Mouse (Mus musculus) kidney, postnatal 25 days (tissue): ENCODE results near the gene Ciao2a.
A peak's percentile ranks its signal among the peaks of the same experiment; 100 is the strongest.

Experiments
- DNase-seq, 2 experiments: peaks; one replicate each; pipeline ENCODE4 v3.0.0; 2021; ENCODE audit warnings: mixed read lengths in 2 of 2

Ciao2a gene

DNA sequence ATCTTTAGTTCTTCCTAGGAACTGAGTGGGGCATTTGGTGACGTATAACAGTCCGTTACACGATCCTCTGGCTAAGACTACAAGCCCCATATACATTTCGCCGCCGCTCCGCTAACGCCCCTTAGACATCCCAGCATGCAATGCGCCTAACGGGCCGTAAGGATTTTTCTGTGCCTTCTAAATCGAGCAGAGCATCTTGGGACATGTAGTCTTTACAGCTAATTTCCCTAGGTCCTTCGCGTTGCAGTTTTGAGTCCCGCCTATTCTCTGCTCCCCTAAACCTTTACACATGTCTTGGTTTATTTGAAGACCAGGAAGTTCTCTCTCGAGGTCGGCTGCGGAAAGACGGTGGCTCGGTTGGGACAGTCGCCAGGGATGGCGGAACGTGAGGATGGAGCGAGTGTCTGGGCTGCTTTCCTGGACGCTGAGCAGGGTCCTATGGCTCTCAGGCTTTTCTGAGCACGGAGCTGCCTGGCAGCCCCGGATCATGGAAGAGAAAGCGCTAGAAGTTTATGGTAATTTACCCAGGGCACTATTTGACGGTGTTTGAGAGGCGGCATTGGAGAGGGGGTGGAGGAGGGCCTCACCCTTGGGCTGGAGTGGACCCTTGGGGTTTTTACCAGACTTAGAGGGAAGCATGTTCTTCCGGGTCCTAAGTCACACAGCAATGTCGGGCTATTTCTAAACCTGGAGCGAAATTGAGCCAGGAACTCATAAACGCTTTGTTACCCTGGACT is at the start of gene Ciao2a, which contains the start of gene Snx1:
Ciao2a (plus strand) TSS at position 156 of the 737 bp plus-strand sequence.
Snx1 (minus strand) TSS at position 132 of the 737 bp plus-strand sequence.
- peak; percentile 96 to 97 for DNase-seq

DNA sequence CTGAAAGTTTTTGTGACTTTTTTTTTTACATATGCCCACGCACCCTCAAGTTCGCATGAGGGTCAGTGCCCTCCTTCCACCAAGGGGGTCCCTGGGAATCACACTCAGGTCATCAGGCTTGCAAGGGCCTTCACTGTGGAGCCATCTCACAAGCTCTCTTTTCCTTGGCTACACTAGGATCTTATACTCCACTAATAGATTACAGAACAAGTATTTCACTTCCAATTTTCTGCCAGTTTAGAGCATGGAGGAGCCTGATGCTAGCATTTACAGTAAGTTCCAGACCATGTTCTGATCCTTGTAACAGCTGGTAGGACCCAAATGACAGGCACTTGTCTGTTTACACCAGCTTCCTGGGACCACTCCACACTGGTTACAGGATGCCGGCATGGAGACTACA is 48.3 kb upstream of the Ciao2a start:
- DNase-seq = no peak

DNA sequence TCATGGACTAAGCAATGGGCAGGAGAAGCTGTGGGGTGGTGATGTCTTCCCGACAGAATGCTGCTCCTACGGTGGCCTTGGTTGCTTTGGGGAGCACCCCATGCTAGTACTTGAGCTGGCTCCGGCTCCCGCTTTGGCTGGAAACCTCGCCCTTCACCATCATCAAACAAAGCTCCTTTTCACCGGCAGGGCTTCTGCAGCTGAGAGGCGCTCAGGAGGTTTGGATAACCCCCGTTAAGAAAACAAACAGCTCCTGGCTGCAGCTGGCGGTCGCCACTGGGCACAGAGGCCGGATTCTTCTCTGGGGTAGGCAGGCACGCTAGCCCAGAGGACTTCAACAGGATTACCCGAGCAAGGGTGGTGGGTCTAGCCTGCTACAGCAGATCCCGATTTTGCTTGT is 47.9 kb upstream of the Ciao2a start:
- no peak for DNase-seq

DNA sequence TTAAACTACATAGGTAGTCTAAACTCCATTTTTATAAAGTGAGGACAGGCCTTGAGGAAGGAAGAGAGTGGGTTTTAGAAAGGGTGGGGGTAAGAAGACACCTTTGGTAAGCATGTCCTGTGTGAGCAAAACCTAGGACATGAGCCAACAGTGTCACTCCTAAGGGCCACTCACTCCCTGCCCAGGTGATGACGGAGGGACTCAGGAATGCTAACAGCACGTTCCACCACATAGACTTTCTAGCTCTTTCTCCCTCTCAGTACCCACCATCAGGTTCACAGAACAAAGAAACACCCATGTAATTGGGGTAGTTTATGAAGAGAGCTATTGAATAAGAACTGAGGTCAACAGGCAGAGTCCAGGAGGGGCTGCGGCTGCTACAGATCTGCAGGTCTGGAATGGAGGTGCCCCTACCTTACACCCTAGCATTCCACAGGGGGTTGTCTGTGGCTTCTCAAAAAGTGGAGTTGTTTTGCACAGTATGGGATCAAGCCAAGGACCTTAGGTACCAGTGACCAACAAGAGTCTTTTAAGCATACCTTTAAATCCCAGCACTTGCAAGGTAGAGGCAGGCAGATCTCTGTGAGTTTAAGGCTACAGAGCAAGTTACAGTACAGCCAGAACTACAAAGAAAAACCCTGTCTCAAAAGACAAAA is 45.5 kb upstream of the Ciao2a start:
- no peak for DNase-seq

DNA sequence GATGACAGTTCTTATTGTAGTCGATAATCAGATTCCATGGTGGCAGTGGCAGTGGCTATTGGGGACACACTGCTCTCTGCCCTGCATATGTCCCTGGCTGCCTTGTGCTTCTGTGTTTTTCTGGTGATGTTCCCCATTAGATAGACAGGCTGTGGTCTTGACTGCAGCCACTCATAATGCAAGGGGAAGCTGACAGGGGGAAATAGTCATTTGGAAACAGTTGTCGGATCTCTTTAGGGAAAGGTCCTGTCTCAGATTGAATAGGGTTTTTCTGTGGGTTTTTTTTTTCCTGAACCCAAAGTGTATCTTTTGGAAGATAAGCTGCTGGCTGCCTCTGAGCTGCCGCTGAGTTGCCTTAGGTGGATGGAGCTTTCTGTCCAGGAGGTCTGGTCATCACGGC is 44.4 kb upstream of the Ciao2a start:
- no peak for DNase-seq

DNA sequence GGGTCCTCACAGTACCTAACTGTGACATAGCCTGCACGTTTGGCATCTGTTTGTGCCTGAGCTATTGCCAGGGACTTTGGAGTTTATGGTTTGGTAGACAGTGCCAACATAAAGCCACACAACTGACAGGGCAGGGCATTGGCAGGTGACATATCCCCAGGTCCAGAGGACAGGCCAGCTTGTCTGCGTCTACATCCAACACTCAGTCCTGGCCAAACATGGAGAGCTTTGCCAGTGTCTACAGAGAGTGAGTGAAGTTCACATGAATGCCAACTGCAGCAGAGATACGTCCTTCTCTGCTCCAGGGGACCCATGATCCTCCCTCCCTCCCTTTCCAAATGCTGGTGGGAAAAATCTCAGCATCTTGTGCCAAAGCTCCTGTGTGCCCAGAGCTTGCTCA is 42.2 kb upstream of the Ciao2a start:
- DNase-seq = no peak

DNA sequence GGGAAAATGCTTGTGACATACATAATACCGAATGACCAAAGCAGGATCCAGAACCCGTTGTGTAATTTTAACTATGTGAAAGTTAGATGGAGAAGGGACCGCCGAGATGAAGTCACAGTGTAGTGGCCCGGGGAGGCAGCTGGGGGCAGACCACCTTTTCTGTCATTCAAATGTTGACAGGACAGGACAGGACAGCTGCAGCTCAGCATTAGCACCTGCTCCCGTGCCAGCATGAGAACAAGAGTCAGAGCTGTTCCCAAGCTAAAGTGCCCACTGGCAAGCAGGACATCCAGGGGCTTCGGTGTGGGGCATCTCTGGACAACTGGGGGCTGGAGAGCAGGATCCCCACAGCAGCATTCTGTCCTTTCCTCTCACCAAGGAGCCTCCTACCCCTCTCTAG is 39.3 kb upstream of the Ciao2a start:
- DNase-seq = no peak

DNA sequence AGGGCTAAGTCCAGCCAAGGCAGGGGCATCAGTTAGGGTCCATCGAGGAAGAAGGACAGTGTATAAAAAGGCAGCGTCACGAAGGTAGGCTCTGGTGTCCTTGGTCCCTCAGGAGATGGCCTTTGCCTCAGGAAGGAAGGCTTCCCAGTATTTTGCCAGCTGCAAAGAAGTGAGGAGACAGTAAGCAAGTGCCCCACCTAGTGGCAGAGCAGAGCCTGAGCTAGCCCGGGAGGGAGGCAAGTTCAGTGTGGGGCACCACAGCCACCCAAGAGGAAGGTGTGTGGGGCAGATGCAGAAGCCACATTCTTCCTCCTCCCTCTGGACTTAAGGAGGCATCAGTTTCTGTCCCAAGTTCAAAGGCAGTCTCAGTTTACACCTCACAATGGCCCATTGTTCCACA is 38.0 kb upstream of the Ciao2a start:
- DNase-seq = peak; percentile 66 to 70

DNA sequence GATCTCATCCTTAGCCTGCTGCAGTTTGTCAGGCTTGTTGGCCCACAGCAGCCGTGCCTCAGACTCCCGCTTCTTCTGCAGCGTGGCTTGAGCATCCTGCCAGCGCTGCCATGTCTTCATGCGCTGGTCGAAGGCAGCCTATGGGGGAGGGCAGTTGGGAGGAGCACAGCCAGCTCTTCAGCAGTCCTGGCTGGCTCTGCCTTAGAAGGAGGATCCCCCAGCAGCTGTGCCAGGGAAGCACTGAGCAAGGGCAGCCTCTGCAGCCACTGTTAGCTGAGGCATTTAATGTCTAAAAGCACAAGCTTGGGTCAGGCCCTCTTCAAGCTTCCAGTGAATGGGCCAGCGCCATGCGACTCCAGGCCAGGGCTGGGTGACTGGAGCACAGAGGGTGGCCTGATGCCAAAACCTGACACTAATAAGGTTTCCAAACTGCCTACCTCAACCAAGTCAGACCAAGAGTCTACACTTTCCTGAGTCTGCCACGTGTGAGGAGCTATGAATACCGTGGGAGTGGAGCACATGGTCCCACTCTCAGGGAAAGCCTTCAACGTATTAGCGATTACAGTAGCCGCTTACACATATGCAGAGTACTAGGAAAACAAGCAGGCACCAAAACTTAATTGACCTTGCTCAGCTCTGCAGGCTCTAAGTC is 35.7 kb upstream of the Ciao2a start:
- peak in 1 of 2 experiments; percentile 26 for DNase-seq

DNA sequence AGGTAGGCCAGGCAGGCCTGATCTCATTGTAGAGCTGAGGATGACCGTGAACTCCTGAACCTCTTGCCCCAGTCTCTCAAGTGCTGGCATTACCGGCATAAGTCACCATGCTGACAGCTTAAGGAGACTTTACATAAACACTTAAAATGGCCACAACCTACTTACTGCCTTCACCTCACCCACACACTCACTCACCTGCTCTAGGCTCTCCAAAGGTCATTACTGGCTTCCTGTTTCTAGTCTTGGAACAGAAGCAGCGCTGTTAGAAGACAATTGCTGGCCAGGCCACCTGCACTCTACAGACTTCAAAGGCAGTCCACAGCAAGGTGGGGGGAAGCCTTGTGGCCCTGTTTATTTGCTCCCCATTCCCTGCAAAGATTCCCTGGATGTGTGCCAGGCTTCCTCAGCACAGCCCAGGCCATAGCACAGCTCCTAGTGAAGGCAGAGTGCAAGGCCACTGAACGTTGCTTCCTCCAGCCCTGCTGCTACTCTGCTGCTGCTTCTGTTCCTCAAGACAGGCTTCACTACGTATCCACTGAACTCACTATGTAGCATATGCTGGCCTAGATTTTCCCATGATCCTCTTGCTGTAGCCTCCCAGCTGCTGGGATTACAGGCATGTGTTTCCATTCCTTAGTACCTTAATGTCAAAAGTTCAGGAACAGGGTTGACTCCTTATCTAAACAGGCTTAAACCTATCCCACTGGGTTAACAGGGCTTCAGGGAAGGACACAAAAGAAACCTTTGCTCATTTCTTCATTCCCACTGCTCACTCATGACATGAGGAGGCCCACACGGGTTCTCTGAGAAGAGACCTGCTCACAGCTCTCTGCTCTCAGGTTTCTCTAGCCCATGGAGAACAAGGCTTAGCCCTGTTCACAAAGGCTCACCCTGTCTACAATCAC is 34.8 kb upstream of the Ciao2a start:
- DNase-seq = peak in 1 of 2 experiments; percentile 40

DNA sequence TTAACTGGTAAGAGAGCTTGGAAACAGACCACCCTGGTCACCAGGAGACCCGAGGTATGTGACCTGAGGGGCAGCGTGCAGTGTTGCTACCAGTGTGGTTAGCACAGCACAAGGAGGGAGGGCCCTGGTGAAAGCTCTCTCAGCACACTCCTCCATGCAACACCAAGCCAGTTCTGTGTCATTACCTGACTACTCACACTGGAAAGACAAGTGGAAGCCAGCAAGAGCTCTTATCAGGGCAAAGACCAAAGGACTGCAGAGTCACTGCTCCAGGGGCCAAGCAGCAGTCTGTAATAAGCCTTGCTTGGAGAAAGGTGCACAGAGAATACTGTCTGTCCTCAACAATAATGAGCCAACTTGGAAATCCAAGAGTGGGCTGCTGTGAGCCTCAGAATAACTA is 33.7 kb upstream of the Ciao2a start:
- no peak for DNase-seq

DNA sequence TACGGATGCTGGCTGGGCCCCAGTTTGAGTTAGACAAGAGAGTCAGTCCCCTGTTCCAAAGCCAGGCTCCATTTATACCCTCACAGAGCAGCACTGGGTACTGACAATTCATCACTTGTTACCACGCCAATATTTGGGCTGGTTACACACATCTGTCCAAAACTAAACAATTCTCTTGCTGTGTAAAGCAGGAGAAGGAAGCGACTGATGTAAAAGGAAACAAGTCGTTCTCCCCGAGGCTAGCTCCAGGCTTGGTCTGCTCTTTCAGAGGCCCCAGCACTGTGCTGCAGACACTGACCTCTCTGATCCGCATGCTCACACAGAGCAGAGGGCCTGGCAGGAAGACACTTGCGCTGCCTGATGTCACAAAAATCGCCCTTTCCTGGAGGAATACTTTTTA is 24.8 kb upstream of the Ciao2a start:
- DNase-seq = no peak

DNA sequence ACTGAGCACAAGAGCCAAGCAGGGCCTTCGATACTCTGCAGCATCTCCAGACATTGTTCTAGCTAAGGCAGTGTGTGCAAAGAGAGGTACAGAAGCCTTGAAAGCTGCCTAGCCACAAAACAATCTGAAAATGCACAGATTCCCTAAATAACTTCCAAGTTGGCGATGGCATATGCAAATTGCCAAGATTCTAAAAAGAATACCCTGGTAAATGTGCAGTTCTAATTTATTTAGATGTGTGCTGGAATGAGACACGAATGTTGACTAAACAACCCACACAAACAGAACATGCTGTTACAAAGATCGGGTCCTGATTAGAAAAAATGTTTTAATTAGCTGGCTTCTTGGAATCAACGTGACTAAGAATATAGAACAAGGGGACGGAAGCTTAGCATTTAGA is 23.7 kb upstream of the Ciao2a start:
- DNase-seq = no peak

DNA sequence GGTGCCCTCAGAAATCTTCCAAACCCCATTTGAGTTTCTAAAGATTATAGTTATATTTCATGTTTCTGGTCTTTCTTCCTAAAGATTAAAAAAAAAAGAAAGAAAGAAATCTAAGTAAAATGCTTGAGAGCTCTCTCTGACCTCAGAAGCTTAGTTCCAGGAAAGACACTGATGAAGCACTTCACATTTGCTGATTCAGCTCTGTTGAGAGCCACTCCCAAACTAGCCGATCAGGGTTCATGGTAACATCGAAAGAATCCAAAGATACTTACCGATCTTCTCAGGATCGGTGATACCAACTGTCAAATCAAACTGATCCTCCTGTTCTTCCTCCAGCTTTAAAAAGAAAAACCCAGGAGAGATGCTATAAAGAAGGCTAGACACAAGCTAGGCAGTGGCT is 21.8 kb upstream of the Ciao2a start:
- DNase-seq = peak in 1 of 2 experiments; percentile 20

DNA sequence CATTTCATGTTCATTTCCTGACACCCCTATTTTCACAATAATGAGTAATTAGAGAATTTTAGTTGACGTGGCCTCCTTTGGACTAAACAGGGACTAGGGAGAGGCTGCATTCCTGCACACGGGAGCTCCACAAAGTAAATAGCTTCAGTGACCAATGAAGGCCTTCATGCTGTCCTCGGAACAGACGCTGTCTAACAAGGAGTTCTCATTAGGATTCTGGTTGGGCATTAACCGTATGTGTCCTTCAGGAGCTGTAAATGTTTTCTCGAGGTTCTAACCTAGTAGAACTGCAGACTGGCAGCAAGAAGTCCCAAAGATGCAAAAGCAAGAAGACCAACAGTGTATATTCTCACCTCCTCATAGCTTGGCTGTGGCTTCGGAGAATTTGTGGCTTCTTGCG is 21.2 kb upstream of the Ciao2a start:
- DNase-seq = peak; percentile 31 to 57

DNA sequence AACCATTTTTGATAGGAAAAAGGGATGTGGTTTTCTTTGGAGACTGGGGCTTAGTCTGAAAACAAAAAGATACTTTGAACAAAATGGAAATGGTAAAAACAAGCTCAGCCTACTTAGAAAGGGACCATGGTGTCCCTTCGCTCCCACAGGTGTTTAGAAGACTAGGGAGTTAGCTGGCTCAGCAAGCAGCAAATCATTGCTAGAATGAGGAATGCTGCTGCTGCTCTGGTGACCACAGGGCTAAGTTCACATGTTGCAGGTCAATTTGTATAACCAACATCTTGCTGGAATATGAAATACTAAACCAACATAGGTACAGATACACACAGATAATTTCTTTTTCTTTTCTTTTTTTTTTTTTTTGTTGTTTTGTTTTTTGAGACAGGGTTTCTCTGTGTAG is 16.8 kb upstream of the Ciao2a start:
- peak; percentile 54 to 76 for DNase-seq

DNA sequence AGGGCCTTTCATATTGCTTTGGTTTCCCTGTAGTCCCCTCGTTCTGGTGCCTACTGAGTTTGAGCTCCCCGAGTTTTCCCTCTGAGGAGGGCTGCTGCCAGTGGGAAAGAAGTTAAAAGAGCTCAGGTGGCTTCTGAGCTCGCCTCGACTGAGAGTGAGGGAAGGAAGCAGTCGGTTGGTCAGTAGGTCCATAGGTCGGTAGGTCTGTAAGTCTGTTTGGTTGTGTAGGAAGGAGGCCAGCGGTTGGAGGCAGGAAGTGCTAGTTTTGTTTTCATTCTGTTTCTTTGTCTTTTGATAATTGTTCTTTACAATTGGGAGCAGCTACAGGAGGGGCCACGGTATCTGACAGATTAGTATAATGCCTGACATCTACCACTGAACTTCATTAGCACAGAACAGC is 16.3 kb upstream of the Ciao2a start:
- peak in 1 of 2 experiments; percentile 29 for DNase-seq

DNA sequence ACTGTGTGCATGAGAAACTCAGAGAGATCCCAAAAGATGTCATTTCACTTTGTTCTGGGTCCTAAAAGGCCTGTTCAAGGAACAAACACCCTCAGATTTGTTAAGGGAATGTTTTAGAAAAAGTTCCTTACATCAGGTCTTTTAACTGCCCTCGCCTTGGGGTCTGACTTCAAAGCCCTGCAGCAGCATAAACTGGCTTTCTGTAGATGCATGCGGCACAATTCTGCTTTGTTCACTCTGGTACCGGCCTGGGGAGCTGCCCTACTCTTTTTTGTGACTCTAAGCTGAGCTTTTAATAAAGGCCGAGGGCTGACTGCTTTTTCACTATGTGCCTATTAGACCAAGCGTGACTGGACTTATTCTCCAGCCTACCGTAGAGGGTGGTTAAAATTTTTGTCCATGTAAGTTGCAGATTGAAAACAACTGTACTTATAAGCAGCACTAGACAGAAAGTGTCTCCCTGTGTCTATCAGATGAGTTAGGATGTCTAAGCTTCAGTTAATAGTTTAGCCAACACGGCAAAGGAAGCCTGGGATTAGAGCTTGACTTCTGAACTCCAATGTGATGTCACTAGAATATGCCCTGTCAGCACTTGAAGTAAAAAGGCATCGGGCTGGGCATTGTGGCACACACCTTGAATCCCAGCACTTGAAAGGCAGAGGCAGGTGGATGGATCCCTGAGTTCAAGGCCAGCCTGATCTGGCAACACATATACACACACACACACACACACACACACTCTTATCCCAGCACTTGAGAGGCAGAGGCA is 15.6 kb upstream of the Ciao2a start:
- peak; percentile 45 to 69 for DNase-seq

DNA sequence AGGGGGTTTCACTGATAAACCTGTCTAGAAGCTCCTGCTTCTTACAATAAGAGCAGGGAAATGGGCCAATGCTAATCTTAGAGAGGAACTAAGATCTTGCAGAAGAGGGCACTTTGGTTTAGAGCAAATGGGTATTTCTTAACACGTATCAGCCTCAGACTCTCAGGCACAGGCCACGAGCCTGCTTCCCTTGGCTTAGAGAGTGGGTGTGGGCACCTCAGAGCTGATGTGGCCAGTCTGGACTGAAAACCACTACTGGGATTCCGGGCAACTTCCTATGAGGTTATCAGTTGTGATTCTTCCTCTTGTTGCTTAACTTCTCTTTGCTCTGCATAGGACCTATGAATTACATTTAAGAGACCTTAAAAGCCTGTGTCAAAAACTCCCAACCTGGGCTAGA is 12.1 kb upstream of the Ciao2a start:
- DNase-seq = no peak

DNA sequence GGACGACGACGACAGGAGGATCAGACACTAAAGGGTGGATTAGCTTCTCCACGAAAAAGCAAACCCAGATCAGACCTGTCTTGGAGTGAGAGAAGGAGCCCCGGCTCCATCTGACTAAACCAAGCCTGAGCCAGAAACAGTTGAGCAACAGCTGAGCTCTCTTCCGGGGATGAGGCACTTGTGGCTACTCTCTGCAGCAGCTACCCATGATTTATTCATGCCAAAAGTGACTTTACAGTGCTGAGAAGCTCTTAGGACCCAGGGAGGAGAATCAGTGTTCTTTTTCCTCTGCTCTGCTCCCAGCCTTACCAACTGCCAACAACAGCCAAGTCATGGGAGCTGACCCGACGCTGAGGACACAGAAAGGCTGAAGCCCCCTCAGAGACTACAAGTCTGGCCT is 9.5 kb upstream of the Ciao2a start:
- DNase-seq = peak; percentile 21 to 45

DNA sequence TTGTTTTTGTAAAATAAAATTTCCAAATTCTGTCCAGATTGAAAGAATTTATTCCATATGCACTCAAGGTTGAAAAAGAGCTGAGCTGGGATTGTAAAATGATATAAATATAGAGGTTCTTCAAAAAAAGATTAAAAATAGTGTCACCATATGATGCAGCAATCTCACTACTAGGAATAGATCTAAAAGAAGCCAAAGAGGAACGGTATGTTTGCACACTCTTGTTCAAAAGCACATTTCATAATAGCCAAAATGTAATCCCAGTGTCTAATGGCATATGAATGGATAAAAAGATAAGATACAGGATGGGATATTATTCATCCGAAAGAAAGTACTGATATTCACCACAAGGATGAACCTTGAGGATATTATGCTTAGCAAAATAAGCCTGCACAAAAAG is 6.9 kb upstream of the Ciao2a start:
- DNase-seq = no peak

DNA sequence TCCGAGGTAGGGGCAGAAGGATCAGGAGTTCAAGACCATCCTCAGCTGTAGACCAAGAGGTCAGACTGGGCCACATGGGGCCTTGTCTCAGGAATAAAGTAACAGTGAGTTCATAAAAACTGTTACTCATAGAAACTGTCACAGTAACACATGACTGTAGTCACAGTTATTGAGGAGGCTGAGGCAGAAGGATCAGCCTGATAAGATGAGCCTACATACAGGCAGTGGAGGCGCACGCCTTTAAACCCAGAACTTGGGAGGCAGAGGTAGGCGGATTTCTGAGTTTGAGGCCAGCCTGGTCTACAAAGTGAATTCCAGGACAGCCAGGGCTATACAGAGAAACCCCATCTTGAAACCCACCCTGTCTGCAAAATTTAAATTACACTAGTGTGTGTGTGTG is 6.3 kb upstream of the Ciao2a start:
- no peak for DNase-seq
